Mouse (Mus musculus): ENCODE measurements around the gene Nlrp6. TPM values are rescaled to one million over a fixed set of nuclear protein-coding genes. Genes with fewer than 3 reads are reported as not detected.
A peak's percentile ranks its signal among the peaks of the same experiment; 100 is the strongest.

Gene Nlrp6
- total RNA-seq, 2 experiments from 2014 or later: 0.21 to 0.37 TPM

DNA sequence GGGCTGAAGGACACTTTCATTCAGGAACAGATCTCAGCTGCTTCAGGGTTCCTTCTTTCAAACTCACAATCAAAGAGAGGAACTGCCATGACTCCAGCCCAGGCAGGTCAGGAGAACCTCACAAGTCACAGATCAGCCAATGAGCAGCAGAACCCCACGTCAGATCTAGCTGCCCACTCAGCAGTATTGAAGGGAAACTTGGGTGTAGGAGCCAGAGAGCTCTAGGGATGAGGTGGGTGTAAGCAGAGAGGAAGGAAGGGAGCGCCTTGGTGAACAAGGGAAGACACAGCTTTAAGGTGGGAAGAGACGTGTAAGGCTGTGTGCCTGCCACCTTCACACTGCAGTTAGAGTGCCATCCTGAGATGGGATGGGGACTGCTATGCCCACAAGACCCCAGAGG is 8.4 kb upstream of the Nlrp6 start:
- no peak for DNase-seq (ENCODE audit: extremely low spot score in 1 of 2, low spot score in 1 of 2)

- DNase-seq (ENCODE audit: extremely low spot score in 1 of 2, low spot score in 1 of 2): no peak
Observed at GRCm38 (mm10) chr7:140912846-140913482, 7.7 kb upstream of the Nlrp6 start.

GRCm38 (mm10) chr7:140914031-140914690 is 6.5 kb upstream of the Nlrp6 start:
- no peak for DNase-seq (ENCODE audit: extremely low spot score in 1 of 2, low spot score in 1 of 2)

DNA sequence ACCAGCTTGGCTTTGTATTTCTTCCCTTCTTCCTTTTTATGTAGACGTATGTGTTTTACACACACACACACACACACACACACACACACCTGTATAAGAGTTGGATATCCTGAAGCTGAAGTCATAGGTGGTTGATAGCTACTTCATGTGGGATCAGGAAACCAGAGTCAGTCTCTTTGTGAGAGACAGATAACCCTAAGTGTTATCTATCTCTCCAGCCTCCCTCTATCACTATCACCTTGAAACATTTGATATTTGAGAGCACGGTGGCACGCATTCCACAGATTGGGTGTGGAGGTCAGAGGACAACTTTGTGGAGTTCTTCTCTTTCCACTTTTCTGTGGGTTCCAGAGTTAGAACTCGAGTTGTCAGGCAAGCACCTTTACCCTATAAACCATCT is 791 bp upstream of the Nlrp6 start:
- DNase-seq (ENCODE audit: extremely low spot score in 1 of 2, low spot score in 1 of 2): no peak

- DNase-seq (ENCODE audit: extremely low spot score in 1 of 2, low spot score in 1 of 2): no peak
Observed at GRCm38 (mm10) chr7:140921225-140921975, 698 bp downstream of the Nlrp6 start.

DNA sequence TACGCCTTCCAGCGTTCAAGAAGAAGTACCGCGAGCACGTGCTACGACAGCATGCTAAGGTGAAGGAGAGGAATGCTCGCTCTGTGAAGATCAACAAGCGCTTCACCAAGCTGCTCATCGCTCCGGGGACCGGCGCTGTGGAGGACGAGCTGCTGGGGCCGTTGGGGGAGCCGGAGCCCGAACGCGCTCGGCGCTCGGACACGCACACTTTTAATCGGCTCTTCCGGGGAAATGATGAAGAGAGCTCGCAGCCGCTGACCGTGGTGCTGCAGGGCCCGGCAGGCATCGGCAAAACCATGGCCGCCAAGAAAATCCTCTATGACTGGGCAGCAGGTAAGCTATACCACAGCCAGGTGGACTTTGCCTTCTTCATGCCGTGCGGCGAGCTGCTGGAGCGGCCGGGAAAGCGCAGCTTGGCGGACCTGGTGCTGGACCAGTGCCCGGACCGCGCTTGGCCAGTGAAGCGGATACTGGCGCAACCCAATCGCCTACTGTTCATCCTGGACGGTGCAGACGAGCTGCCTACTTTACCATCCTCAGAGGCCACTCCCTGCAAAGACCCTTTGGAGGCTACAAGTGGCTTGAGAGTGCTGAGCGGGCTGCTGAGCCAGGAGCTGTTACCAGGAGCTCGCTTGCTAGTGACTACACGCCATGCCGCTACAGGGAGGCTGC is 1.8 kb downstream of the Nlrp6 start:
- peak in 1 of 2 experiments; percentile 44 for DNase-seq (ENCODE audit: extremely low spot score in 1 of 2, low spot score in 1 of 2)

GRCm38 (mm10) chr7:140923070-140923775 is 2.5 kb downstream of the Nlrp6 start:
- no peak for DNase-seq (ENCODE audit: extremely low spot score in 1 of 2, low spot score in 1 of 2)

- no peak for DNase-seq (ENCODE audit: extremely low spot score in 1 of 2, low spot score in 1 of 2)
Observed at GRCm38 (mm10) chr7:140927181-140927580, 6.5 kb downstream of the Nlrp6 start.

DNA sequence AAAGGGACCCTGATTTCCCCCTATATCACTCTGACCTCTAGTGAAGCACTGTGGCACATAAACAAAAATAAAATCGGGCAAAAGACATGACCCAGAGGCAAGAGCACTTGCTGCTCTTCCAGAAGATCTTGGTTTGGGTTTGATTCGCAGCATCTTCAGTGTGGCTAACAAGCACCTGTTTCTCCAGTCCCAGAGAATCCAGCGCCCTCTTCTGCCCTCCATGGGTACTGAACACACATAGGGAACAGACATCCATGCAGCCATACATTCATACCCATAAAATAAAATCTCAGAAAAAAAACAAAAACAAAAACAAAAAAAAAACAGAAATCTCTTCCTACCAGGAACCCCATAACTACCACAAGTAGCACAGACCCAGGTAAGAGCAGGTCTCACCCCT is 17.7 kb downstream of the Nlrp6 start:
- no peak for DNase-seq (ENCODE audit: extremely low spot score in 1 of 2, low spot score in 1 of 2)

DNA sequence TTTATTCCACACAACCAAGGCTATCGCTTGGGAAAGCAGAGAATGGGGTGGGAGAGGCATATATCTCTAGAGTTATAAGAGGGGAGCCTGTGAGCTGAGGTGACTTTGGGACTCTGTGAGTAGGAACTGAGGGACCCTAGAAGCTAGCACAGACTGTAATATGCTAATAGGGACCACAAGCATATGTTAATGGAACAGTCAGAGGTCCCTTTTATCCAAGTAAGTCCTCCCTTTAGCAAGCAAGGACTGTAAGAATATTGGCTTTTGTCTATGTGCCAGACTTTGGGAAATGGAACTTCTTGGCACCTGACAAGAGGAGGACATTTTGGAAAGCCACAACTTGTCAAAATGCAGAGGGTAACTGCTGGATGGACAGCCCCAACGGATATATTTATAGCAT is 18.2 kb downstream of the Nlrp6 start:
- no peak for DNase-seq (ENCODE audit: extremely low spot score in 1 of 2, low spot score in 1 of 2)

GRCm38 (mm10) chr7:140939669-140940171 is 19.0 kb downstream of the Nlrp6 start:
- no peak for DNase-seq (ENCODE audit: extremely low spot score in 1 of 2, low spot score in 1 of 2)

GRCm38 (mm10) chr7:140941222-140942051 is 20.7 kb downstream of the Nlrp6 start, which contains the start of gene Pgghg:
Gene Pgghg, plus strand, starts transcription at chr7:140941391.
- DNase-seq (ENCODE audit: extremely low spot score in 1 of 2, low spot score in 1 of 2): peak; percentile 38 to 52

- DNase-seq (ENCODE audit: extremely low spot score in 1 of 2, low spot score in 1 of 2): no peak
Observed at GRCm38 (mm10) chr7:140942341-140942740, 21.6 kb downstream of the Nlrp6 start.

DNA sequence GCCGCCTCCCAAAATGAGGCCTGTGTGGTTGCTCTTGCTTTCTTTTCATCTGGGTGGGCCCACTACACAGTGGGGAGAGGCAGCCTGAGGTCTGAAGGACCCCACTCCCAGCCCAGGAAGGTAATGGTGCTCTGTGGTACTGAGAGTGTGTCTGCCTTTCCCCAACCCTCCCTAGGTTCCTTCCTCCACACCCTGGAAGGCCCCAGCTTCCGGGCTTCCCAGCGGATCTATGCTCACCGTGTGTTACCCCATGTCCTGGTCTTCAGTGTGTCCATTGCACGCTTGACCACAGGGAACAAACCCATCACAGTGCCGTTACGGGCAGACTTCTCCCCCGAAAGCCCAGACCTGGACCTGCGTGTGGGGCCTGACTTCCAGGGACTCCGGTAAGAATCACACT is 22.1 kb downstream of the Nlrp6 start:
- no peak for DNase-seq (ENCODE audit: extremely low spot score in 1 of 2, low spot score in 1 of 2)

- DNase-seq (ENCODE audit: extremely low spot score in 1 of 2, low spot score in 1 of 2): no peak
Observed at GRCm38 (mm10) chr7:140943356-140943755, 22.7 kb downstream of the Nlrp6 start.

DNA sequence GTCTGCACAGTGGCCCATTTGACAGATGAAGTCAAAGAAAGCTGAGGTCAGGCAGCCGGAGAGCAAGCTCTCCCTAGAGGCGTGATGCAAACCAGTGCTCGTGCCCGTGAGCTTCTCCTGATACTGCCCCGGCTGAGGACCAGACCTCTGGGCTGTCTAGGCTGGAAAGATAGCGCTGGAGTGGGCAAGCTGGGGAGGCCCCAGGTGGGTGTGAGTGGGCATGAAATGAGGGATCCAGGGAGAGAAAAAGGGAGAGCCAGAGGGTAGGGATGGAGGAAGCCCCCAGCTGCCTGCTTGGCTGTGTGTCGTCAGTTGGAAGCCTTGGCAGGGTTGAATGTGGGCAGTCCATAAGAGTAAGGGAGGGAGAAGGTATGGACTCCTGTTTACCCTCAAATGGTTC is 23.5 kb downstream of the Nlrp6 start:
- no peak for DNase-seq (ENCODE audit: extremely low spot score in 1 of 2, low spot score in 1 of 2)

DNA sequence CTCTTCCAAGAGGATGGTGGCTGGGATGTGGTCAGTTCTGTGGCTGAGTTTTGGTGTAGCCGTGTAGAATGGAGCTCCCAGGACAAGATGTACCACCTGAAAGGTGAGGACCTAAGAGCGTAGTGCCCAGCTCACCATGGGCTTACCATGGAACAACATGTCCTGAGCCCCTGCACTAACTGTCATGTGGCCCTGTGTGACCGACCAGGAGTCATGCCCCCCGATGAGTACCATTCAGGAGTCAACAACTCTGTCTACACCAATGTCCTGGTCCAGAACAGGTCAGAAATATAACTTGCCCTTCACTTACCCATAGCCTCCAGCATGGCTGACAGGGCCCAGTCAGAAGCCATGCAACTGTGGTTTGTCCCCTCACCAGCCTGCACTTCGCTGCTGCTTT is 24.5 kb downstream of the Nlrp6 start:
- DNase-seq (ENCODE audit: extremely low spot score in 1 of 2, low spot score in 1 of 2): no peak

DNA sequence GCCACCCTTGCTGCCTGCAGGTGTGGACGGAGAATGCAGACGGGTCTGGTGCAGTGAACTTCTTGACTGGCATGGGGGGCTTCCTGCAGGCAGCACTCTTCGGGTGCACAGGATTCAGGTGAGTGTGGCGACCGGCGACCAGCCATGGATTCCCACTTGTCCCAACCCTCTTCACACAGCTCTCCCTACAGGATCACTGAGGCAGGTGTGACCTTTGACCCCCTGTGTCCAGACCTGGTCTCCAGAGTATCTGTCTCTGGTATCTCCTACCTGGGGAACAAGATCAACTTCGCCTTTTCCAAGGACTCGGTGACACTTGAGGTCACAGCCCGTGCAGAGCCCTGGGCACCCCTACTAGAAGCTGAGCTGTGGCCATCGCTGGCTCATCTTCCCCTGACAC is 25.6 kb downstream of the Nlrp6 start:
- DNase-seq (ENCODE audit: extremely low spot score in 1 of 2, low spot score in 1 of 2): no peak

- DNase-seq (ENCODE audit: extremely low spot score in 1 of 2, low spot score in 1 of 2): no peak
Observed at GRCm38 (mm10) chr7:140946980-140947379, 26.3 kb downstream of the Nlrp6 start.

Data from layer of hippocampus, postnatal 25 days (tissue).